Mouse (Mus musculus): Measurements from ENCODE around the gene Ston1.

The Ston1 gene

DNA sequence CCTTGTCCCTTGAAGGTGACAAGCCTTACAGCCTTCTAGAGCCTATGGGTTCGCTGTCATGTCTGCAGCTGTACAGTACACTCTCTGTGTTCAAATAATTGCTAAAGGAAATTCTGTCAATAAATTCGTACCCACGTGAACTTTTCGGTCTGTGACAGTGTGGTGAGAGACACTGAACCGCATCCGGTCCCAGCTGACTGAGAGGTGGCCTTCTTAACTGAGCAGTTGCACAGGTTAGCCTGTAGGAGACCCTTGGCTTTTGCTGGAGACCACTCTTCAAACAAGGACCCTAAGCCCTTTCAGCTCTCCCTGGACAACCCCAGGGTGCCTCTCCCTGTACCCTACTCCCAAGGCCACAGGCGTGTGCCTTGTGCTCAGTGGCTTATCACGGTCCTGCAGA is 9.3 kb upstream of the Ston1 start:
- DNase-seq (ENCODE audit: low read depth): no peak

DNA sequence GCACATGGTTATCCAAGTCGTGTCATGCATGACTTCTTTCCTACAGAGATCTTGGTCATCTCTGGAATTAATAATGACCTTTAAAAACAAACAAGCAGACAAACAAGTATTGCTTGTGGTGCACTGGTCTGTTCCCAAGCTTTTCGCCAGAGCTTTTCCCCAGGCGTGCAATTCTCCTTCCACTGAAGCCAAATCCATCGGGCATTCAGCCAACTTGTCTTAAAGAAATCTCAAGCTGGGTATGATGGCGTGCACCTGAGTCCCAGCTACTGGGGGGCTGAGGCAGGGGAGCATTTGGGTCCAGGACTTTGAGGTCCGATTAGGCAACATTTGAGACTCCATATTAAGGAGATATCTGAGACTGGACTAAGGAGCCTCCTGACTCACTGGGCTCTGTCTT is 7.2 kb upstream of the Ston1 start:
- DNase-seq (ENCODE audit: low read depth): no peak

DNA sequence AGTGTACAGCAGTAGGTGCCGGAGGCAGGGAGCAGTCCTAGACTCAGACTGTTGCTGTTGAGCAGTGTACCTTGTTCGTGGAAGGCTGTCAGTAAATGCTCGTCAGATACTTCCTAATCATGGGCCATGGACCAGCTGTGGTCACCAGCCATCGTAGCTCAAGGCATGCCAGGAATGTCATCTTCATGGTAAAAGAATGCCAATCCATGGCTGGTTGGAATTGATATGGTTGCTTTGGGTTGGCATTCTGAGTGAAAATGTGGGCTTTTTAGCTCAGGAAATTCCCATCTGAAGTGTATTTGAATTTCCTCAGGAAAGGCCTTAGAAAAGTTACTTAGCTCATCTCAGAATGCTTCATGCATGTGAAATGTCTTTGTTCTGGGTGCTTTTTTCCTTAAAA is 2.4 kb upstream of the Ston1 start:
- no peak for DNase-seq (ENCODE audit: low read depth)

DNA sequence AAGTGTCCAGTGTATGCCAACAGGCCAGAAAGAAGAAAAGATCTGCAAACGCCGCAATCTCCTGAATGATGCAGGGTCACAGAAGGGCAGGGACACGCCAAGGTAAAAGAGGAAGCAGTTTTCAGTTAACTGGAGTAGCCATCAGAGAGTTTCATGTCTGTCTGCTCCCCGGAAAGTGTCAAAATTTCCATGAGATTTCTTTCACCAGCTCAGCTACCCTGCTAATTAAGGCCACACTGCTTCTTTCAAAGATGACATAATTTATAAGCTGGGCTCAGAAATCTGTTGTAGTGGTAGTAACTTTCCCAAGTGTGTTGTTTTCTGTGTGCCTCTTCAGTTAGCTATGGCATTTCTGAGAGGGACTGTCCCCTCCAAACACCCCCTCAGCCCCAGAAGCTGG is 1.4 kb upstream of the Ston1 start:
- no peak for DNase-seq (ENCODE audit: low read depth)

DNA sequence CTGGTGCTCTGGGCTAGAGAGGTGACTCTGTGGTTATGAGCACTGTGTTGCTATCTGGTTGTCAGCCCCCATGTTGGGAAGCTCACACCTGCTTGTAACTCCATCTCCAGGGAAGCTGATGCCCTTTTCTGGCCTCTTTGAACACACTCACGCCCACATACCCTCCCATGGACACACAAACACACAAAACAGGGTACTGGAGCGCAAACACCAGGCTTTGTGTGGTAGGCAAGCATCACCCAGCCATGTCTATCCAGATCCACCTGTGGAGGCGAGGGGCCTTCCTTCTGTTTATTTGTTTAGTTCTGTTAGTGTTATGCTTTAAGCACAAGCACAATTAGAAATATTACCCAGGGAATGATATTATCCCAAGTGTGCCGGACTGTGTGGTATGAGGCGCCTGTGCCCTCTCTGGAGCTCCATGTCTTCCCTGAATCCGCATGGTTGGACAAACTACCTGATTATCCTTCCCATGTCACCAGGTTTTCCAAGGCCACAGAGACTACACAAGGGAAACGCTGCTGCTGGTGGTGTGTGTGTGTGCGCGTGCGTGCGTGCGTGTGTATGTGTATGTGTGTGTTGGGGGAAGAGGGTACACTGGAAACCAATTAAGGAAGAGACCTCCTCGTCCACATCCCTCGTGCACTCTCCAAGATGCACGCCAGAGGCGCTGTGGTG is 801 bp upstream of the Ston1 start:
- DNase-seq (ENCODE audit: low read depth): no peak

DNA sequence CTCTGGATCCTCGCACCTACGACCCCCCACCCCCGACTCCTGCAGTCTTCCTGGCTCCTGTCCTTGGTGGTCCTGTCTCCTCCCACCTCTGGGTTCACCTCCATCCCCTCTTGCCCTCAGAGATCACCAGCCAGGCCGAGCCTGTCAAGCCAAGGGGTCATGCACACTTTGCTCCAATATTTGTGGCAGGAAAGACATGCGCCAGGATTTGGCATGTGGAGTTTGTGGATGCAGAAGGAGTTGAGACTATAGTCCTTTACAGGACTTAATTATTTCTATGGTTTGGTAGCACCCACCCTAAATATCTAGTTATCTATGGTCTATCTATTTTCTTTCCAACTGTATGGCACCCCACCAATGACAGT is 554 bp downstream of the Ston1 start:
- no peak for DNase-seq (ENCODE audit: low read depth)

DNA sequence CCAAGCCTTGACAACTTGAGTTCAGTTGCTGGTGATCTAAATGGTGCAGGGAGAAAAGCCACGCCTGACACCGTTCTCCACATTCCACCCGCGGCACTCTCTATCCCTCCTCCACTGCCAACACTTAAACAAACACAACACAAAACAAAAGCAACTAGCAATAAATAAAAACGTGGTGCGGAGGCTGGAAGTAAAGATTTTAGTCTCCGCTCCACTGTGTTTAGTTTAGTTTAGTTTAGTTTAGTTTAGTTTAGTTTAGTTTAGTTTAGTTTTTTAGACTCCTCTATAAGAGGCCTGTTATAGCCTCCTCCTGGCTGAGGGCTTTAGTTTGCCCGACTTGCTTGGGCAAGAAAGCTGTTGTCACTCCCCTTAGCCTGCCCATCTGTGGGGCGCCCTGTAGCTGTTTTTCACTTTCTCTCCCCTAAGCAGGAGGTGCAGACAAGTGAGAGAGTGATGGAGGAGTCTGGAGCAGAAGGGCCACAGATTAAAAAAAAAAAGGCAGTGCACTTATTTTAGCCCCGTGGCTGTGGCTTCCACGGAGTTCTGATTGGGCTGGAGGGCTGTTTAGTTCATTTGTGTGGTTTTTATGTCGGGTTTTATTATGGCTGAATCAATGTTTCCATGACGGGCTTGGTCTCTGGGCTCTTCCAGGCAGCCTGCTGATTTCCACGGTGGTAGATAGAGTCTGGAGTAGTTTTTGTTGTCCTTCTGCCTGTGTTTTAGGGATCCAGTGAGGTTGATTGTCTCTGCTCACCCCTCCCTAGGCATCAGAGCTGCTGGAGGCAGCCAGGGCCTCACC is 1.3 kb downstream of the Ston1 start:
- DNase-seq (ENCODE audit: low read depth): peak; percentile 87

DNA sequence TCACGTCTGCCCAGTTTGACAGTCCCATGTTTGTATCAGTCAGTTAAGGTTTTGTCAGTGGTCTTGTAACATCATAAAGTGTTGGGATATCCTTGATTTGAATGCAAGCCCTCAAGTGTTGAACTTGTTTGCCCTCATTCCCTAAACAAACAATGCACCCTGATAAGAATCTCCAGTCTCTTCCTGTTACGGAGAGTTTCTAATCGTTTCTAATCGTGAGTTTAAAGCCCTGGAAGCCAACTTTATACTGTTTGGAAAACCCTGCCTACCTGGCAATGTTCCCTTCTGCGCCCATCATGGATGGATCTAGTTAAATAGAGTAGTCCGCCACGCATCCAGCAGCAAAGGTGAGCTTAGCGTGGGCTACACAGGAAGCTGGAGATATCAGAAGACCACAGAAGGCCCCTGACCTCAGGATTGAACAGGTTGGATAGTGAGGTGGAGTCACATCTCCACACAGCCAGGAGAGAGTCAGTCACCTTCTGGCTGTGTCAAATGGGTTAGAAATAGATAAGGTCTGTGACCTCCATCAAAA is 3.1 kb downstream of the Ston1 start:
- DNase-seq (ENCODE audit: low read depth): no peak

DNA sequence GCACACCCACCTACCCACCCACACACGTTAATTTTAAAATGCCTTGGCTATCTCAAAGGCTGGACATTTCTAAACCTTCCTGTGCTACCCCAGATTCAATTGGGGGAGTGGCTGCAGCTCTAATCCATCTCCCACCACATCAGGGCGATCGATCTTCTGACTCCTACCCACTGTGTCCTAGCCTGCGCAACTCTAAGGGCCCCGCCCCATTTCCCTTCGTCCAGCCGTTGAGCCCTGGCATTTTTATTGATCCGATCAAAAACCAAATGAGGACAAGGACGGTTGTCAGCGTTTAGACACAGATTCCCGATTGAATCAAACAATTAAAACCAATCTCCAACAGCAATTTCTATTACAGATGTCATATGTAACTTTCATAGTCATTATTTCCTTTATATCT is 6.5 kb downstream of the Ston1 start:
- DNase-seq (ENCODE audit: low read depth): no peak

DNA sequence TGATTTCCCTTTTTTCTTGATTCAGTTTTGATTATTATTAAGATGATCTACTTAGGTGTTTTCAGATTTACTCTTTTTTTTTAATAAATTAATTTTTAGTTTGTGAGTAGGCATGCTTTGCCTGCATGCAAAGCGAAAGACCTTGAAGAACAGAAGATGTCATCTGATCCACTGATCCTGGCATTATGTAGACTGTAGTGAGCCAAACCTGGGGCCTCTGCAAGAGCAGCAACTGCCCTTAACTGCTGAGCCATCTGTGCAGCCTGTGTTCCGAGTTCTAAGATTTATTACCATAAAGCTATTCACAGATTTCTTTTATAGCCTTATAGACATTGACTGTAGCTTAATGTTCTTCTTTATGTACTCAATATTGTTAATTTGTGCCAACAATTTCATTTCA is 8.6 kb downstream of the Ston1 start:
- DNase-seq (ENCODE audit: low read depth): no peak

DNA sequence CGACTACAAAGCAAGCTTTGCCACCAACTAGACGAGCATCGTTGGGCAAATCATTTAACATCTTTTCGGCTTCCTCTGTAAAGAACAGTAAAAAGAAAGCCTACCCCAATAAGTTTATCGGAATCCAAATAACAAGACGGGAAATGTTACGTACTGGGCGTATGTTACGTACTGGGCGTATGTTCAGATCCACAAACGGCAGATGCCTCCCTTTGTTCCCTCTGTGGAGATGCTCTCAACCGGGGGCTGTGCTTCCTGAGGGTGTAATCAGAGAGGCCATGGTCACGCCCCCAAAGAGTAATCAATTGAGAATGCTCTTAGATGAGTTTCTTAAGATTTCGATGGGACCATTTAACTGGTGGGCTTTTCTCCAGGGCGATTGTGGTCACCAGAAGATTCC is 11.9 kb downstream of the Ston1 start:
- no peak for DNase-seq (ENCODE audit: low read depth)

DNA sequence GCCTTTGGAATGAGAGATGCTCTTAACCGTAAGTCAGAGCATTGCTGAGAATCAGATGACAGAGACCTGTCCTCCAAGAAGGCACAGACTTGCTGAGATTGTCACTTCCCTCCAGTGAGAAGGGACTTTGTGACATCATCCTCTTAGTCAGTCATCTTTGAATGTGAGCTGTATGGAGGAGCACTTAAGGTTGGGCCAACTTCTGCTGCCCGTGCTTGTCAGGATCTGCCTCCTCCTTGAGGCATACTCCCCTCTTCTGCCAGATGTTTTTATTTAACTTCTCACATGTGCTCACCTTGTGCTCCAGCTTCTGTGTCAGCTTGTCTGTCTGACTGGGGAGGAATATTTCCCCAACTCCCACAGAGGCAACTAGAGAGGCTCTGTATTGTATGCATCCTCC is 13.6 kb downstream of the Ston1 start:
- DNase-seq (ENCODE audit: low read depth): no peak

DNA sequence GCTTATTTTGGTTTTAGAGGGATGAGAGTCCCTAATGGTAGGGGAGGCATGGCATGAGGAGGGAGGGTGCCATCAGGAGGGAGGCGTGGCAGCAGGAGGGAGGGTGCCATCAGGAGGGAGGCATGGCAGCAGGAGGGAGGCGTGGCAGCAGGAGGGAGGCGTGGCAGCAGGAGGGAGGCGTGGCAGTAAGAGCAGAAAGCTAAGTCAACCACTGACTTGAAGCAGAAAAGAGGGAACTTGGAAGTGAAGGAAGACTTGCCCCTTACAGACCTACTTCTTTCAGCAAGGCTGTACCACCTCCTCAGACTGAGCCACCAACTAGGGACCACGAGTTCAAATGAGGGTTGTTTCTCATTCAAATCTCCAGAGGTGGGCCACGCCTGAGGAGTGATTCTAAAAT is 15.7 kb downstream of the Ston1 start:
- no peak for DNase-seq (ENCODE audit: low read depth)

DNA sequence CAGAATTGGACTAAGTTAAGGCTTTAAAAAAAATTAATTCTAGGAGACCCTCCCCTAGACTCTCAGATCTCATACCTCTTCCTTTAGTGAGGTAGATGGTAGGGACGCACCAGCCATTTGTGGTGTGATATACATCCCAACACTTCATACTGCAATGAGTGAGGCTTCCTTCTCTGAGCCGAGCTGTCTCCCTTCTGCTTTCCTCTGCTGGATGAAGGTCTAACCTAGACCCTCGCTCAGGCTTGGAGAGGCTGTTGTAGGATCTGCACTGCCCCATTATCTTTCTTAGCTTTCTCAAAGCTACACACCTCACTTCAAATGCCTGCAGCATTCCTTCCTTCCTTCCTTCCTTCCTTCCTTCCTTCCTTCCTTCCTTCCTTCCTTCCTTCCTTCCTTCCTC is 16.2 kb downstream of the Ston1 start:
- DNase-seq (ENCODE audit: low read depth): no peak

DNA sequence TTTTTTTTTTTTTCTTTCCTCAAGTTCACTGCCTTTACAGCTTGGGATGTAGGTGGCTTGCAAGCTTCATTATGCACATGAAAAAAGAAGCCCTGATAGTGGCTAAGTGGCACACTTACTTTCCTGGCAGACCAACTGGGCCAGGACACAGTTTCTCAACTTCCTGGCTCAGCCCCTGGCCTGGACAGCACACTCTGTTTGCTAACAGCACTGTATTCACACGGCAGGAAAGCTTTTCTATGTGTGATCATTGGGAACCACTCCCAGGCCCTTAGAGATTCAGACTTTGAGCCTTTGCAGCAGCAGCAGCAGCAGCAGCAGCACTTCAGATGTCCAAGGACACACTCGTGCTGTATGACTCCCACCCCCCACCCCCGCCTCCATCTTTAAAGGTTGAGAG is 16.8 kb downstream of the Ston1 start:
- peak; percentile 70 for DNase-seq (ENCODE audit: low read depth)

DNA sequence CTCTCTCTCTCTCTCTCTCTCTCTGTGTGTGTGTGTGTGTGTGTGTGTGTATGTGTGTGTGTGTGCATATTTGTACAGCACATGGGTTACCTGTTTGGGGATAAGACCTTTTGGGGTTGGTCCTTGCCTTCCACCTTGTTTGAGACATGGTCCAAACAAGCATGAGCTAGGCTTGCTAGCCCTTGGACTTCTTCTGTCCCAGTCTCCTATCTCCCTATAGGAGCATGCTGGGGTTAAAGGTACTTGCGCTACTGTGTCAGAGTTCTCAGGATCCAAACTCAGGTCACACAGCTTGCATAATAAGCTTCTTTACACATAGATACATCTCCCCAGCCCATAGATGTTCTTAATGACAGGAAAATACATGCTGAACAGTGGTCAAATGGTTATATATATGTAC is 17.2 kb downstream of the Ston1 start:
- DNase-seq (ENCODE audit: low read depth): no peak

DNA sequence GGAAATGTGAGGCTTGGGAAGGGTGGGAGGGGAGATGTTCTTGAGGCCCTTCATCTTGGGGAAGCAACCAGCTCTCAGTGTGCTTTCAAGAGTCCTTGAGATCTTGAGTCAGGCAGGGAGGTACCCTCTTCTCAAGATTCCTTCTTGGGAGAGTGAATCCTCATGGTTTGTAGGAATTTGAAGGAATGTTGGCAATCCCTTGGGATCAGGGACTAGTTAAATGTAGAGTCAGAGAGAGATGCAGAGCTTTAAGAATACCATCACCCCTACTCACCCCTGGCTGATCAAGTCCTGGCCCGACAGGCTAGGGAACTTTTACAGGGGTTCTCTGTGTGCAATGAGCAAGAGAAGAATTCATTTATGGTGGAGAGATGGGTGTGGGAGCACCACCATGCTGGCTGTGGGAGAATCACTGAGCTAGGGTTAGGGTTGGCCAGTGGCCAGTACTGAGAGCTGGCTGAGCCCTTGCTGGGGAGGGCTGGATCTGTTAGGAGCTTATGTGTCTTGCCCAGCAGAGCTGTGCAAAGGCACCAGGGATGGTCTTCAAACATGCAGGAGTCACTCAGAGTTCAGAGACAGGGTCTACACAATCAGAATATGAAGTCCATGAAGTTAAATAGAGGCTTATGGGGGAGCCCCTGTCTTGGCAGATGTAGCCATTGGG is 18.1 kb downstream of the Ston1 start:
- peak; percentile 63 for DNase-seq (ENCODE audit: low read depth)

DNA sequence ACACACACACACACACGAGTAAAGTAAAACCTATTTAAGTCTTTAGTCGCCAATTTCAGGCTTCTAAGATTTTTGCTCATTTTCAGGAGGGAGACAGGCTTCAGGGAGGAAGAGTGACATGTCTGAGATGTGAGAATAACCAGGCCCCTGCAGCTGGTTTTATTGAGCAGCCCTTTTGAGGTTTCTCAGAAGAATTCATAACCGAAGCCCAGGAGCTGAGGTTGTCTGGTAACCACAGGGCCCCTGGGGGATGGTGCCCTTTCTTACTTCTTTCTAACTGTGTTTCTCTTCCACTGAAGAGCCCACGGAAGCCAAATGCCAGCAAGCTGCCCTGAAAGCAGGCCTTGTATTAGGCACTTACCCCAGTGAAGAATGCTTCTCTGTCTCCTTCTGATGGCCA is 23.5 kb downstream of the Ston1 start:
- DNase-seq (ENCODE audit: low read depth): no peak

DNA sequence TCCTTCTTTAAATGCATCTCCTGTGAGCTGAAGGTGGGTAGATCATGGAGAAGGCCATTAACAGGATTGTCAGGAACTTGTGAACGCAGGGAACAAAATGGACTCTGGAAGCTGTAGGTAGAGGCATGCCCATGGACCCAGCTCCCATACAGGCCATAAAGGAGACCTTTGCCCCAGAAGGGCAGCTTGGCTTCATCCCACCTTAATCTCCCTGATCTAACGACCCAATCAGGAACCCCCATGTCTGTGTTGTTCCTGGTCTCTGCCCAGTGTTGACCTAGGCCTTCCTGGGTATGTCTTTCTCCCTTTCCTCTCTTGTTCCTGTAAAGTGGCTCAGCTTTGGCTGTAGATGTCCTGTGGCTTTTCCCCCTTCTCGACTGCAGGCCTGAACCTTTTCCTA is 23.9 kb downstream of the Ston1 start:
- DNase-seq (ENCODE audit: low read depth): no peak

DNA sequence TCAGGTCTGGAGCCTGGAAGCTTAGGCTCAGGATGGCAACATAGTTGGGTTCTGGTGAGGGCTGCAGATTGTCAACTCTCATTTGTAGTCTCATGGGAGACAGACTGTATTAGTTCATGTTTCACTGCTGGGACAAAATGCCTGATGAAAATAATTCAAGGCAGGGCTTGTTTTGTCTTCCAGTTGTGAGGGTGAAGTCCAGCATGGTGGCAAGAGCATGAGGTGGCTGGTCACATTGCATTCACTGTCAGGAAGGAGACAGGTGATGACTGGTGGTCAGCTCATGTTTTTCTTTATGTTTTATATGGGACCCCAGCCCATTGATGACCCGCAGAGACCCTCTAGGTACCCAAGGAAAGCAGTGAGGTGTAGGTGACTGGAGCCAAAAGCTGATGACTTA is 25.2 kb downstream of the Ston1 start:
- no peak for DNase-seq (ENCODE audit: low read depth)

DNA sequence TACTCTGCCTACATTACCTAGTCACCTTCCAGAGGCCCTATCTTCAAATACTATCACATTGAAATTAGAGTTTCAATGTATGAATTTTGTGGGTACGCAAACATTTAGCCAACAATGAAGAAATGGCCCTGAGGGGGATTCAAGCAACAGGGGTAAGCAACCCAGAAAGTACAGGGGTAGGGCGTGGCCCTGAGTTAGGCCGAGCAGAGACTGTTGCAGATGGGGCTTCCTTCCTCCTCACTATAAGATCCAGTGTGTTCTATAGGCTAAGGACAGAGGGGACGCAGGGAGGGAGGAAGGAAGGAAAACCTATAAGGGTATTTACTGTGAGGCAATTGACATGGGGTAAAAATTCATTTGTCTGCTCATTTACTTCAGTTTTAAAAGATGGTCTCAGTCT is 26.9 kb downstream of the Ston1 start:
- no peak for DNase-seq (ENCODE audit: low read depth)

DNA sequence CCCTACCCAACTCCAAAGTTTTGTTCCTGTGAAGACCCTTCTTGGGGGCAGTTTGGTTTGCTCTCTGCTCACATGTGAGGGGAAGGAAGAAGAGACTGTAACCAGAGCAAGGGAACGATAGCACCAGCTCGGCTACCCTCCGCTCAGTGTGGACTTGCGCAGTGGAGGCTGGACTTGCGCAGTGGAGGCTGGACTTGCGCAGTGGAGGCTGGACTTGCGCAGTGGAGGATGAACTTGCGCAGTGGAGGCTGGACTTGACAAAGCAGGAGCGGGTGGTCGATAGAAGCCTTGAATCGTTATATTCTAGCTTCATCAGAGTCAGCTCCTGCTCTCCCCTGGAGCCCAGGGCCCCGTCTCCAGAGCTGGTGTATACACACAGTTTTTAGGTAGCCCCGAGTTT is 27.9 kb downstream of the Ston1 start:
- no peak for DNase-seq (ENCODE audit: low read depth)

DNA sequence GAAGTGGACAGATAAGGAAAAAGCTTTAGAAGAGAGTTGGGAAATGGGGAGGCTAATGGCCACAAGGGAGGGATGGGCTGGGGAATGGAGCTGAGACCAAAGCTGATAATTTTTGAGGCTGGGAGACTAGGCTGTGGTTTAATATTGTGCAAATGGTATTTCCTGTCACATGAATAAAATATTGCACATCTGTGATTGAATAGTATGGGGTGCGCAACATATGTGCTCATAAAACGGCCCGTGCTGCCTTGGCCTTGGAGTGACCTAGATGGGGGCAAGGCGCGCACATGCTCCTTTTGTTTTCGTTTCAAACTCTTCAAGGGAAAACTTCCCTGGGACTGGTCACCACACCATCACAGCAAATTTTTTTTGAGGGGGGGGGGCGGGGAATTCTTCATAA is 28.4 kb downstream of the Ston1 start:
- peak; percentile 73 for DNase-seq (ENCODE audit: low read depth)

Data from NIH3T3 (cell line).